Mouse (Mus musculus): ENCODE data around the gene Ctnnd2. TPM values are rescaled to one million over a fixed set of nuclear protein-coding genes. Genes with fewer than 3 reads are reported as not detected.

The Ctnnd2 gene
- total RNA-seq, 2 experiments from 2014 or later = 2.9 to 3.1 TPM

DNA sequence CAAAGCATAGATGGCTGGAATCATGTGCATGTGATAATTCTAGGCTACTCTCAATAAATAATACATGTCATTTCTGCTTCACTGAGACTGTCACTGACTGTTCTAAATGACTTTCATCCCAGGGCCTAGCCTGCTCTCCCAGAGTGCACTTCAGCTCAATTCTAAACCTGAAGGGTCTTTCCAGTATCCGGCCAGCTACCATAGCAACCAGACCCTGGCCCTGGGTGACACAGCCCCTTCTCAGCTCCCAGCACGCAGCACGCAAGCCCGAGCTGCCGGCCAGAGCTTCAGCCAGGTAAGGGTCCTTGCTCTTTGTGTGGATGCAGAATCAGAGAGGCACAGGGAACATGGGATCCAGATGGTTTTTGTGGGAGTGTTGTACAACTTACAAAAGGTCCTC lies 462.1 kb downstream of the Ctnnd2 start:
- DNase-seq (ENCODE audit: low spot score in 2 of 2) = no peak

DNA sequence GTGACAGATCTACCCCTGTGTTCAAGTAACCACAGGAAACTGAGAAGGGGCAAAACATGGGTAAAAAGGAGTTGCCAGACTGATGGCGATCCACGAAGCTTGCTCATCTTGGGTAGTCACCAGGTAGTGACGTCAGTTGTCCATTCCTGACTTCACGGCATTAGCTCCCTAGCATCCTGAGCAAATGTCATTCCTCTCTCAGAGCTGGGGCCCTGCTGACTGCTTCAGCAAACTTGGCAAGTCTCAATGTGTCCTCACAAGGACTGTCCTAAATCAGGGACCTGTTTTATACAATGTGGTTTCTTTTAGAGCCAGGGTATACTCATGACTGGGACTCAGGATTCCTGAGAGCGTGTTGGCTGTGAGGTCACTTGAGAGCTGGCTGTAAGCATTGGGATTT lies 468.3 kb downstream of the Ctnnd2 start:
- DNase-seq (ENCODE audit: low spot score in 2 of 2) = no peak

DNA sequence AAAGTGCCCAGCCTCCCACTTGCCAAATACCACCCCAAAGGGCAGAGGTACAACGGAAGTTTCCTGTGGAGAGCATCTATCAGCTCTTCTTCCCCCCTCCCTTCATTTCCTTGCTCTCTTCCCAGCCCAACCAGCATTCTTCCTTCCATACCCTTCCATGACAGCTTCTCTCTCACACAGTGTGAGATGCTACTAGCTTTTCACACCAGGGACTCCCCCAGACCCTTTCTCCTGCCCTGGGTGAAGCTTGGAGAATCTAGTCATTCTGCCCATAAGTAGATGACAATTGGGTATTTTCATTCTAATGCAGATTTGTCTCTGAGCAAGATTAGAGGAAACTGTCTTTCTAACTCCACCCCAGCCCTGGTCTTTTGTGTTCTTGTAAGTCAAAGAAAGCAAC lies 473.3 kb downstream of the Ctnnd2 start:
- no peak for DNase-seq (ENCODE audit: low spot score in 2 of 2)

DNA sequence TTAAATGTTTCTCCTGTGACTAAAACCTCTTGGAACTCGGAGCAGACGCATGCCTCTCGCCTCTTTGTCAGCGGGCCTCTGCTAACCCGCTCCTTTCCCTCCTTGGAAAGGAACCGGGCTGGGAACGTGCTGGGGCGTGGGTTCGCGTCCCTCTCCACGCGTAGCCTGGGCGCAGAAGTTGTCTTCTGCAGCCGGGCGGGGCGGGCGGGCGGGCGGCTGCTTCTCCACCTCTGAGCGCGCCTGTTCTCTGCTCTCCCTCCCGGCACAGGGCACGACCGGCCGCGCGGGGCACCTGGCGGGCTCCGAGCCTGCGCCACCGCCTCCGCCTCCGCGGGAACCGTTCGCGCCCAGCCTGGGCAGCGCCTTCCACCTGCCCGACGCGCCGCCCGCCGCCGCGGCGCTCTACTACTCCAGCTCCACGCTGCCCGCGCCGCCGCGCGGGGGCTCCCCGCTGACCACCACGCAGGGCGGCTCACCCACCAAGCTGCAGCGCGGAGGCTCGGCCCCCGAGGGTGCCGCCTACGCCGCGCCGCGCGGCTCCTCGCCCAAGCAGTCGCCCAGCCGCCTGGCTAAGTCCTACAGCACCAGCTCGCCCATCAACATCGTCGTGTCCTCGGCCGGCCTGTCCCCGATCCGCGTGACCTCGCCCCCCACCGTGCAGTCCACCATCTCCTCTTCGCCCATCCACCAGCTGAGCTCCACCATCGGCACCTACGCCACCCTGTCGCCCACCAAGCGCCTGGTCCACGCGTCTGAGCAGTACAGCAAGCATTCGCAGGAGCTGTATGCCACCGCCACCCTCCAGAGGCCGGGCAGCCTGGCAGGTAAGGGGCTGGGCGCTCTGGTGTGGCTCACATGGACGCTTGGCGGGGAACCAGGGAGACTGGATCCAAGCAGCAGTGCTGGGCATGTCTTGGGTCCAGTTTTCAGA lies 474.4 kb downstream of the Ctnnd2 start:
- DNase-seq (ENCODE audit: low spot score in 2 of 2) = peak in 1 of 2 experiments; percentile 18

DNA sequence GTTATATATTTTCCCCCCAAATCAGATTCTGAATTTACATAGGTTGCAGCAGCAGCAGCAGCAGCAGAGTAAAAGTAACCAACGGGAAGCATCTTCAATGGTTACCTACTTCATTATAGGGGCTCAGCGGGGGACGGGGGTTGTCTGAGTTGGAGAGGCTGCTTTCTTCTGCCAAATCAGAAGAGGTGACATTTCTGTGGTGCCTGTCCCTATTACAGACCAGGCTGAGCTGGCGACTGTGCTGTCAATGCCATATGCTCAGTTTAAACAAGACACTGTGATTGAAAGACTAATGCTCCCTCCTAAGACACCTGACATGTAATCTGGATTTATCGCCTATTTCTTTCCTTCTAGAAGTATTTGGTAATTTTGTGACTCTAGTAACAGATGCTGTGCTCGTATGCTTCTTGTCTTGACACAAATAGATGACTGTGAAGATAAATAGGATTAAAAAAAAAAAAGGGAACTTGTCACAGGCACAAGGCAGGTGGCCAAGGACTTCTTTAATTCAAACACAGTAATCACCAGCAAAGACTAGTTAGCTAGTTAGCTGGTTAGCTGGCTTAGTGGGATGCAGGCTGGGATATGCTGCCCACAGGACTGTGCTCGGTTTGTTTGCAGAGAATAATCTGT lies 475.4 kb downstream of the Ctnnd2 start:
- no peak for DNase-seq (ENCODE audit: low spot score in 2 of 2)

DNA sequence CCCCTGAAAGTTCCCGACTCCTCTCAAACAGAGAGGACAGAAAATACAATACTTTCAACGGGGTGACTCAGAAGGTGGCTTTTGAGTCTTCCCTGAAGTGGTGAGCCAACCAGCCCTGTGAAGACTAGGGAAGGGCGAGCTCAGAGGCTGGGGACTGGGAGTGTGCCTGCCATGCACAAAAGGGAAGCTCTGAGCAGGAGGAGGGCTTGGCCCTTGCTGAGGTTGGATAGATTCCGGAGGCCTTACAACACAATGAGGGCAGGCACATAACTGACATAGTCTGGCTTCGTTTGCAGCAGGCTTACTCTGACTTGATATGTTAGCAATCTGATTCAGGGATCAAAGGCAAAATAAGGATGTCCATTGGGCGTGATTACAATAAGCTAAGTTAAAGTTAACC lies 477.6 kb downstream of the Ctnnd2 start:
- DNase-seq (ENCODE audit: low spot score in 2 of 2) = no peak

DNA sequence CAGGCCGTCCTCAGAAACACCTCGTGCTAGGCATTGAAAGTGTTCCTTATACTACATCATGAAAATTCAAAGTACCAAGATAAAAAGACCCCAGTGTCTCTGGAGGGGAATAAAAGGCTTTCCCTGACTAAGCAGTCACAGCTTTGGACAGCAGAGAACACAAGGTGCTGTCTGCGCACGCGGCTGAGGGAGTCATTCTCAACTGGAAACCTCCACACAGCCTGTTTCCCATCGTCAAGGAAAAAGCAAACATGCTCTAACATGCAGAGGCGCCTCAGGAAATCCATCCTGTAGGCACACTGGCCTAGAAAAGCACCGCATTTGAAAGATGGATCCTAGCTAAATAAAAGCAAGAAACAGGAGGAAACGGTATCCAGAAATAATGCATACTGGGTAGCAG lies 483.0 kb downstream of the Ctnnd2 start:
- no peak for DNase-seq (ENCODE audit: low spot score in 2 of 2)

DNA sequence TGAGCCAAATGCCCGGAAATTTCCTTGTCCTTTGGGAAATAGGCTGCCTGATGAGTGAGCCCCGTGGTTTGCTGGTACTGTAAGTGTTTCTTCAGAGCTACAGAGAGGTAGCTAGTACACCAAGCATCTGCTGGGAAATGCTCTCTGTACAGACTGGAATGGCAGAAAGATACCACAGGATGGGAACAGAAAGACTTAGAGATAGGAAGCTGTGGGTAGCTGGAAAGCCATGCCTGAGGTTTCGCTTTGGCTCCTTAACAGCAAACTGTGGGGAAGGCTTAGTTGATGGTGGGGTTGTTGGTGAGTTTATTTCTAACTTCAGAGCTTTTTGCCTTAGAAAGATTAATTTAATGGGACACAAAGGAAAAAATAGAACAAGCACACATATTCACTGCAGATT lies 485.2 kb downstream of the Ctnnd2 start:
- DNase-seq (ENCODE audit: low spot score in 2 of 2) = no peak

DNA sequence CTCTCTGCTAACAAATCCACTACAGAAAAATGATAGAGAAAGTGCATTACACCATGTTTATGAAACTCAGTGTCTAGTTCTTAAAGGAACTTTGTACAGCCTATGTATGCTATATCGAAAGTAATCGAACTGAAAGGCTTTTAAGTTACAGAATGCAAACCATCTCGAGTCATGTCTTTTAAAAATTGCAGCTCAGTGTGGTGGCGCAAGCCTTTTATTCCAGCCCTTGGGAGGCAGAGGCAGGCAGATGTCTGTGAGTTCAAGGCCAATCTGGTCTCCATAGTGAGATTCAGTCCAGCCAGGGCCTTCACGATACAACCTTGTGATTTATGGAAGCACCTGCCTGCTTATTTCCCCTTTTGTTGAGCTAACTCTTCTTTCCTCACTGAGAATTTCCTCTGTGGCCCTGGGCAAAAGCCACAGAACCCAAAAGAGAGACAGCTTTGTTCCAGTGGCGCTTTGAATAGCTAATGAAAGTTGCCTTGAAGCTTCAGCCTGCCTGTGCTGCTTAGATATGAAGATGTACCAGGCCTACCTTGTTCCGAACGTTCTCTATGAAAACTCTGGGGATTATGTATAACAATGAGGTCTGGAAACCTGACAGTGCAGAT lies 488.3 kb downstream of the Ctnnd2 start:
- DNase-seq (ENCODE audit: low spot score in 2 of 2) = no peak

DNA sequence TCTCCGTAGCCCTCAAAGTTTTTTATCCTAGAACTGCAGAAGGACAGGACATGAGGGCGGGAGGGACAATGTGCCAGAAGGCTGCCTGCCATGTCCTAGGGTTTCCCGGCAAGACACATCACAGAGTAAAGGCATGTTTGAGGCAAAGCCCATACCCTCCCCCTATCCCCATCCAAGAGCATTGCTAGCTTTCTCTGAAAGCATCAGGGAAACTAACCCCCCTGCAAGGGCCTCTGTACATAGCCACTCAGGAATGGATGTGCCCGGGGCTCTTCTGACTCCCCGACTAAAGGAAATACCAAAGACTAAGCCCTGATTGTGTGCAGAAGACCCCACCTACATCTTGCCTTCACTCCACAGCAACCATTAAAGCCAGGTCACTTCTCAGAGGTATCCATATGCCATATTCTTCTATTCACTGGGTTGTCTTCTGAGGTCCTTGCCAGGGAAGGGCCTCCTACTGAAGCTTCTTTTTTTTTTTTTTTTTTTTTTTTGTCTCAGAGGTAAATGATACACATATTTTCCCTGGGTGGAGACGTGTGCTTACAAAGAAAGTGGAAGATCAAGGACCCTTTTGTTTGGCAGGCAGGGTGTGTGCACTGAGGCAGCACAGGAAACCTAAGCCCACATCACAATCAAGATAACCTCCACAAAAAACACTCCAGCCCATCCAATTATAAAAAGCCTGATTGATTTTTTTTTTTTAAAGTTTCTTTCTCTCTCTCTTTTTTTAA lies 489.5 kb downstream of the Ctnnd2 start:
- no peak for DNase-seq (ENCODE audit: low spot score in 2 of 2)

DNA sequence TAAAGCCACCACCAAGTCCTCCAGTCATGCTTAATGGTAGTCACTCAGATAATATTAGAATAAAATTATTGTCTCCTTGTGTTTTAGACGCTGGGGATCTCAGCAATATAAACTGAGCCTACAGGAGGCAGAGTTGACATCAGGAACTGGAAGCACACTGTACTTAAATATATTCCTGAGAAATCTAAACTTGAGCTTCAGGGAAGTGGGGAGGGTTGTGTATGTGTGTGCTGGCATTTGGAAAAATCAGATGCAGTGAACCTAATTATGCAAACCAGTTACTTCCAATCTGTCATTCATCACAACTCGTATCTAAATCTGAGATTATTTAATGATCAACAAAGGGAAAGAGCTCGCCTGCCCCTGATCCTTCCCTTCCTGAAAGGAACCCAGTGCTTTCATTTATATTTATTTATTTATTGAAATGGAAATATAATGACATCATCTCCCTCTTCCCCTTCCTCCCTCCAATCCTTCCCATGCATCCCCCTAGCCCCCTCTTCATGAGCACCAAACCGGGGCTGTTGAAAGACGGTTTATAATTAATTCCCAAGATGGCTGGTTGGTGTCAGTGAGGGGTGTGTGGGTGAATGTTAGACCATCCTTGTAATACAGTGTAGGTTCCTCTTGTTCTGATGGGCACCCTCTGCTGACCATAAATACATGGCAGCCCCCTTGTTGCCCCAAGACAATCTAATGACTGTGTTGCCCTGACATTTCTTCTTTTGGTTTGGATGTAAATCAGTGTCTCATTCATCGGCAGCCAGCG lies 495.6 kb downstream of the Ctnnd2 start:
- DNase-seq (ENCODE audit: low spot score in 2 of 2) = no peak

DNA sequence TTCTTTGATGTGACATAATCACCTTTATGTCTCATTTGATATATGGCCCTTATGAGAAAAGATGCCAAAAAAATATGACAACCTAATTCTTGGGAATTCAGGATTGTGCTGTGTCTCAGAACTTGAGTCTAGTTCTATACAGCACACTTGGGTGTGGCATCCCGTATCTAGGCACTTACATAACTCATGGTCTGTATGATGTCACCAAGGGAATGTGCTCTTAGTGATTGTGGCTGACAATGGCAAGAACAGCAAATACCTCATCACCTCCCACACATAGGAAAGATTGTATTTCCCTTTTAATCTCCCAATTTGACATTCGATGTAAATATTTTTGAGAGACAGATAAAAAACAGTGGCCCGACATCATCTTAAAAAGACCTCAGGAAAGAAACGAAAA lies 509.5 kb downstream of the Ctnnd2 start:
- DNase-seq (ENCODE audit: low spot score in 2 of 2) = no peak

DNA sequence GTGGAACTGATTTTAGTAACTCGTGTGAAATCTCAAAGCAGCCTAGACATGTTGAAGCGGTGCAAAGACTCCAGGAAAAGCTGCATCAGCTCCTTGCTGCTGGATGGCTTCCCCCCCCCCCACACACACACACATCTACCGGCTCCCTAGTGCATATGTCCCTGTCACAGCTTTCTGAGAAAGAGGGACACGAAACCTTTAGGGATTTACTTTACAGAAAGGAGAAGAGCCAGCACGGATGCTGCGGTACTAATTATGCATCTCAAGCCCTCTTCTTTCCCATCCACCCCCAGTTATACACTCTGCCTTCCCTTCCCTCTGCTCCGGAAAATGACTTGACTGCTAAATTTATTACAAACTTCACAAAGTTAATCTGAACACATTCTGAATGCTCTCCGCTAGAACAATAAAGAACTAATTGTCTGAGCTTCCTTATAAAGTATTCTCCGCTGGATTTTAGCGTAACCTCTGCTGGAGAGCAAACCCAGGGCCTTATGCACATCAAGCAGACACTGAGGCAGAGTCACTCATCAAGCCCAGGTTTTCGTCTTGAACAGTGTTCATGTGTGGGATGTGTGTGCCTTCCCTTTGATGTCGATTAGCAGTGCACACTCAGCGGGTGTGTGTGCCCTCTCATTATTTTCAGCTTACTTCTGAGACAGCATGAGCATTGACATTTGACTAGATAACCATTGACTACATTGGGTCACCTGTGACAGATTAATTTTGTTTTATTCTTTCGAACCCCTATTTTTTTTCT lies 510.1 kb downstream of the Ctnnd2 start:
- no peak for DNase-seq (ENCODE audit: low spot score in 2 of 2)

DNA sequence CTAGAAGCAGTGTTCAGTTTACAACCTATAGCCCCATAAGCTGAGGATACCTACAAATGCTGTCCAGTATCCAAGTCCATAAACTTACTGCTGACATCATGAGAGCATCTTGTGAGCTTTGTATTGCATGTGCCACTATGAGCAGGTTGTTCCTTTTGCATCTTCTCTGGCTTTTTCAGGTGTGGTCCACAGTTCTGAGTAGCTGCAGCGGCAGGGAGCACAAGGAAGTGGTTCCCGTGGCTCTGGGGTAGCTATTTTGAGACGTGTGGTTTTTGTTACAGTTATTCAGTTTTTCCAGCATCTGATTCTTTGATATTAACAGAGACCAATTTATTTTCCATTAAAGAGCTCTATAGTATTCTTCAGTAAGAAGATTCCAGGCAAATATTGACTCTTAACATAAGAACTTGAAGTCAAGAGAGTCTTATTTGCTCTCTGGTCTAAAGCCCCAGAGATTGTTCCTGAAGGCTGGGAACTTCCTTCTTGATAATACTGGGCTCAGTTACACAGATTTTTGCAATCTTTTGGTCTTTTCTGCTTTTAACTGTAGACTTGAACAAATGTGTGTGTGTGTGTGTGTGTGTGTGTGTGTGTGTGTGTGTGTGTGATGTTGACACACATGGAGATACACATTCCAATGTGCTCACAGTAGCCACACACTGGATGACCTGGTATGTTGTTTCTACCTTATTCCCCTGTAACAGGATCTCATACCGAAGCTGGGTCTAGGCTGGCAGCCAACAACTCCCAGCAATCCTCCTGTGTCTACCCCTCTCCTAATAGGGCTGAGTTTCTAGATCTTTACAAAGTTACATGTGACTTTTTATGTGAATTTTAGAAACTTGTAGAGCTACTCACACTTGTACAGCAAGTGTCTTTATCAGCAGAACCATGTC lies 514.1 kb downstream of the Ctnnd2 start:
- no peak for DNase-seq (ENCODE audit: low spot score in 2 of 2)

DNA sequence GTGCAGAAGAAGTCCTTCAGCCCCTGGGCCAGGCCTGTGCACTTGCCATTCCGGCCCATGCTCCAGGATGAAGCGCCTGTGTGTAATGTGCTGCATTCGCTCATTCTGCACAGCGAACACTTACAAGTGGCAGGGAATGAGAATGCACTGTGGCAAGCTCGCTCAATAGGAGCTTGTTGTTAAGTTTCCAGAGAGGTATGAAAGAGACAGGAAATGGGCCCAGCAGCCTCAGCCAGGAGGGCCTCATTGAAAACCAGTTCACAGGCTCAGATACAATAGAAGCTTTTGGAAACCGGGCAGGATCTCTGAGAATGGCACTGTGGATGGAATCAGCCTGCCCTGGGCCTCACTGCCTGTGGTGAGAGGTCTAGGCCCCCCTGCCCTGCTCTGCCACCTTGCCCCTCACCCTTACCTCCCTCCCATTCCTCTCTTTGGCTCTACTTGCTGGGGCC lies 521.4 kb downstream of the Ctnnd2 start:
- DNase-seq (ENCODE audit: low spot score in 2 of 2) = no peak

DNA sequence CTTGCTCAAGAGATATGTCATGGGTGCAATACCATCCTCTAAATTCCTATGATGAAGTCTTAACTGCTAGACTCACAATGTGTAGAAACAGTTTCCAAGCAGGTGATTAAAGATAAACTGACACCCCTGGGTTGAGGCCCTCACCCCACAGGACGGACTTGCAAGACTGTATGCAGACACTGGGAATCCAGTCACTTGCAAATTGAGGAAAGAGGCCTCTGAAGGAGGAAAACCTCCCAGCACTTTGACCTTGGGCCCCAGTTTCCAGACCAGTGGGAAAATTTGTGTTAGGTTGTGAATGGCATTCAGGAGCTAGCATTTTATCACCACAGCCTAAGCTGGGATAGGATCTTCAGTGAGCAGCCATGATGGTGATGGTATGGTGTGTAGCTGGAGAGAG lies 521.9 kb downstream of the Ctnnd2 start:
- no peak for DNase-seq (ENCODE audit: low spot score in 2 of 2)

DNA sequence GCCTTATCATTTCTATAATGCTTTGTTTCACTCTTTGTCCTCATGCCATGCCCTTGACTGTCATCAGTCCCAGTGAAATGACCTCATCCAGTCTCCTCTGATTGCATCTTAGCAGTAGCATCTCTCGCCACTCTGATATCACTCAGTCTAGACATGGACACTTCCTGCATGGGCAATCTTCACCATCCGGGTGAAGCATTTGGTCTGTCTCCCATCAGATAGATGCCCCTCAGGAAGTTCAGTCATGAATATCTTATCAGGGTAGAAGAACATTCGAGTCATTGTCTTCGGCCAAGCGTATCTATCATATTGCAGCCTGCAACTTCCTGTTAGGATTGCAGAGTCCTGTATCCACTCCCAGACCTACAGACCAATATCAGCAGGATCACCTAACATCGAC lies 523.5 kb downstream of the Ctnnd2 start:
- no peak for DNase-seq (ENCODE audit: low spot score in 2 of 2)

DNA sequence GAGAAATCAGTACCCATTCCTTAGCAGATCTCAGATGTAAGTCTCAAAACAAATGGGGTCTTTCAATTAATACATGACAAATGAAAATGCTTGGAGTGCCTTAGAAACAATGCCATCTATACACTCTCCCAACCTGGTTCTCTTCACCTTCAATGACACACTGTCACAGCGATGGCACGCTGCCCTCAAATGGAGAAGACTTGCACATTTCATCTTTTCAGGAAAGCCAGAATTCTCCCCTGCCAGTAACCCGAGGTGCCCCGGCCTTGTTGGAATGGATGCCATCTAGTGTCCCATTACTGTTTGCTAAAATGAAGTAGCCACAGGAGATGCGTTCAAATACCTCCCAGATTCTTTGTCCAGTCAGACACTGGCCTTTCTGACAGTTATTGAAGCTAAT lies 525.0 kb downstream of the Ctnnd2 start:
- DNase-seq (ENCODE audit: low spot score in 2 of 2) = no peak

DNA sequence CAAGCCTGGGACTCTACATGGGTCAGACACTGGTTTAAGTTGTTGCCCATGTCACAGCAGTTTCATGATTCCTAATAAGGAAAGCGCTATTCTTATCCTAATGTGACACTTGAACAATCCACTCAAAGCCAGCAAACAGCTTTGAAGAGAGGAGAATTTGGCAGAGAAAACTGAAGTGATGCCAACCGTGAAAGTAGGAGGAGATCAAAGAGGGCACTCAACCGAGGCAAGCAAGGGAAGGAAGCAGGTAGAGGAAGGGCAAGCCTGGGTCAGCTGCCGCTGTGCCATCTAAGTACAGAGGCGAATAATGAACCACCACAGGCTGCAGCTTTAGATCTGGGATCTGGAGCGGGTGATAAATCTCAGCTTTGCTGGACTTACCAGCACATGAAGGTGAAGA lies 528.4 kb downstream of the Ctnnd2 start:
- no peak for DNase-seq (ENCODE audit: low spot score in 2 of 2)

All from adrenal gland, adult 18-20 months (tissue).